Mouse (Mus musculus): Measurements from ENCODE around the gene Rapgef4. TPM values are rescaled to one million over a fixed set of nuclear protein-coding genes. Genes with fewer than 3 reads are reported as not detected.

The Rapgef4 gene
- total and polyA plus RNA-seq, 3 experiments: 0.33 TPM; not detected in 2

GRCm38 (mm10) chr2:72223479-72223878, 242.4 kb downstream of the Rapgef4 start:
- no peaks in the 10 kb centered on the region for H3K4me1 ChIP-seq (ENCODE audit: insufficient read depth, low read depth, low read length)
- TF ChIP-seq TAL1 (conservative IDR thresholded peaks at IDR 0.05; ENCODE audit: low read depth, low read length): no peak
- no peak for TF ChIP-seq POLR2AphosphoS5 (IDR thresholded peaks at IDR 0.05; ENCODE audit: insufficient replicate concordance, low read depth, low read length)
- no peak for TF ChIP-seq GATA2 (IDR thresholded peaks at IDR 0.05; ENCODE audit: borderline replicate concordance, low read depth, low read length)
- no peak for TF ChIP-seq CTCF (IDR thresholded peaks at IDR 0.05; ENCODE audit: low read depth, low read length)
- TF ChIP-seq GATA1 (IDR thresholded peaks at IDR 0.05; ENCODE audit: borderline replicate concordance, low read length): no peak
- H3K27me3 ChIP-seq (ENCODE audit: insufficient read depth, low read length): peaks cover 22% of the 10 kb centered on the region
- H3K9me3 ChIP-seq (replicated peaks): no peaks in the 10 kb centered on the region
- H3K4me3 ChIP-seq (ENCODE audit: low read depth, low read length): no peak overlapping the region
- H3K36me3 ChIP-seq (replicated peaks): no peaks in the 10 kb centered on the region
- DNase-seq (ENCODE audit: low spot score) (no peak), ATAC-seq (ENCODE audit: extremely low read depth, insufficient number of reproducible peaks, low FRiP score, poor library complexity, severe bottlenecking) (no peak)

- ATAC-seq (ENCODE audit: extremely low read depth, insufficient number of reproducible peaks, low FRiP score, poor library complexity, severe bottlenecking) (no peak), DNase-seq (ENCODE audit: low spot score) (no peak)
- no peak overlapping the region for H3K4me3 ChIP-seq (ENCODE audit: low read depth, low read length)
- H3K36me3 ChIP-seq (replicated peaks): no peaks in the 10 kb centered on the region
- H3K27me3 ChIP-seq (ENCODE audit: insufficient read depth, low read length): peaks cover 30% of the 10 kb centered on the region
- no peaks in the 10 kb centered on the region for H3K9me3 ChIP-seq (replicated peaks)
- TF ChIP-seq GATA1 (IDR thresholded peaks at IDR 0.05; ENCODE audit: borderline replicate concordance, low read length) (no peak), GATA2 (IDR thresholded peaks at IDR 0.05; ENCODE audit: borderline replicate concordance, low read depth, low read length) (no peak), TAL1 (conservative IDR thresholded peaks at IDR 0.05; ENCODE audit: low read depth, low read length) (no peak), CTCF (IDR thresholded peaks at IDR 0.05; ENCODE audit: low read depth, low read length) (no peak), POLR2AphosphoS5 (IDR thresholded peaks at IDR 0.05; ENCODE audit: insufficient replicate concordance, low read depth, low read length) (no peak)
- H3K4me1 ChIP-seq (ENCODE audit: insufficient read depth, low read depth, low read length): no peaks in the 10 kb centered on the region
These were observed 245.0 kb downstream of the Rapgef4 start for GRCm38 (mm10) chr2:72226006-72226405.

- no peak for ATAC-seq (ENCODE audit: extremely low read depth, insufficient number of reproducible peaks, low FRiP score, poor library complexity, severe bottlenecking)
- no peak for TF ChIP-seq POLR2AphosphoS5 (IDR thresholded peaks at IDR 0.05; ENCODE audit: insufficient replicate concordance, low read depth, low read length)
- TF ChIP-seq GATA2 (IDR thresholded peaks at IDR 0.05; ENCODE audit: borderline replicate concordance, low read depth, low read length): no peak
- TF ChIP-seq GATA1 (IDR thresholded peaks at IDR 0.05; ENCODE audit: borderline replicate concordance, low read length): no peak
- TF ChIP-seq CTCF (IDR thresholded peaks at IDR 0.05; ENCODE audit: low read depth, low read length): no peak
- no peak for TF ChIP-seq TAL1 (conservative IDR thresholded peaks at IDR 0.05; ENCODE audit: low read depth, low read length)
- Histone ChIP-seq H3K36me3 (replicated peaks) (no peaks in the 10 kb centered on the region), H3K4me1 (ENCODE audit: insufficient read depth, low read depth, low read length) (no peaks in the 10 kb centered on the region), H3K9me3 (replicated peaks) (no peaks in the 10 kb centered on the region), H3K27me3 (ENCODE audit: insufficient read depth, low read length) (peaks cover 30% of the 10 kb centered on the region), H3K4me3 (ENCODE audit: low read depth, low read length) (no peak overlapping the region)
- DNase-seq (ENCODE audit: low spot score): no peak
These were observed 246.4 kb downstream of the Rapgef4 start for GRCm38 (mm10) chr2:72227416-72227815.

GRCm38 (mm10) chr2:72228881-72229280, 247.8 kb downstream of the Rapgef4 start:
- H3K4me1 ChIP-seq (ENCODE audit: insufficient read depth, low read depth, low read length): no peaks in the 10 kb centered on the region
- H3K4me3 ChIP-seq (ENCODE audit: low read depth, low read length): no peak overlapping the region
- TF ChIP-seq GATA2 (IDR thresholded peaks at IDR 0.05; ENCODE audit: borderline replicate concordance, low read depth, low read length) (no peak), GATA1 (IDR thresholded peaks at IDR 0.05; ENCODE audit: borderline replicate concordance, low read length) (no peak), CTCF (IDR thresholded peaks at IDR 0.05; ENCODE audit: low read depth, low read length) (no peak), POLR2AphosphoS5 (IDR thresholded peaks at IDR 0.05; ENCODE audit: insufficient replicate concordance, low read depth, low read length) (no peak), TAL1 (conservative IDR thresholded peaks at IDR 0.05; ENCODE audit: low read depth, low read length) (no peak)
- ATAC-seq (ENCODE audit: extremely low read depth, insufficient number of reproducible peaks, low FRiP score, poor library complexity, severe bottlenecking) (no peak), DNase-seq (ENCODE audit: low spot score) (no peak)
- H3K36me3 ChIP-seq (replicated peaks): no peaks in the 10 kb centered on the region
- peaks cover 31% of the 10 kb centered on the region for H3K27me3 ChIP-seq (ENCODE audit: insufficient read depth, low read length)
- no peaks in the 10 kb centered on the region for H3K9me3 ChIP-seq (replicated peaks)

GRCm38 (mm10) chr2:72230545-72230944, 249.5 kb downstream of the Rapgef4 start:
- peaks cover 29% of the 10 kb centered on the region for H3K27me3 ChIP-seq (ENCODE audit: insufficient read depth, low read length)
- no peak for TF ChIP-seq CTCF (IDR thresholded peaks at IDR 0.05; ENCODE audit: low read depth, low read length)
- TF ChIP-seq POLR2AphosphoS5 (IDR thresholded peaks at IDR 0.05; ENCODE audit: insufficient replicate concordance, low read depth, low read length): no peak
- no peak for TF ChIP-seq GATA2 (IDR thresholded peaks at IDR 0.05; ENCODE audit: borderline replicate concordance, low read depth, low read length)
- no peak for TF ChIP-seq GATA1 (IDR thresholded peaks at IDR 0.05; ENCODE audit: borderline replicate concordance, low read length)
- no peak for TF ChIP-seq TAL1 (conservative IDR thresholded peaks at IDR 0.05; ENCODE audit: low read depth, low read length)
- no peak for ATAC-seq (ENCODE audit: extremely low read depth, insufficient number of reproducible peaks, low FRiP score, poor library complexity, severe bottlenecking)
- no peaks in the 10 kb centered on the region for H3K36me3 ChIP-seq (replicated peaks)
- DNase-seq (ENCODE audit: low spot score): no peak
- no peaks in the 10 kb centered on the region for H3K9me3 ChIP-seq (replicated peaks)
- no peaks in the 10 kb centered on the region for H3K4me1 ChIP-seq (ENCODE audit: insufficient read depth, low read depth, low read length)
- no peak overlapping the region for H3K4me3 ChIP-seq (ENCODE audit: low read depth, low read length)

GRCm38 (mm10) chr2:72234085-72234484, 253.0 kb downstream of the Rapgef4 start:
- ATAC-seq (ENCODE audit: extremely low read depth, insufficient number of reproducible peaks, low FRiP score, poor library complexity, severe bottlenecking): no peak
- no peak for TF ChIP-seq CTCF (IDR thresholded peaks at IDR 0.05; ENCODE audit: low read depth, low read length)
- TF ChIP-seq TAL1 (conservative IDR thresholded peaks at IDR 0.05; ENCODE audit: low read depth, low read length): no peak
- no peak for TF ChIP-seq GATA2 (IDR thresholded peaks at IDR 0.05; ENCODE audit: borderline replicate concordance, low read depth, low read length)
- no peak for TF ChIP-seq POLR2AphosphoS5 (IDR thresholded peaks at IDR 0.05; ENCODE audit: insufficient replicate concordance, low read depth, low read length)
- no peak for TF ChIP-seq GATA1 (IDR thresholded peaks at IDR 0.05; ENCODE audit: borderline replicate concordance, low read length)
- no peaks in the 10 kb centered on the region for H3K36me3 ChIP-seq (replicated peaks)

More at GRCm38 (mm10) chr2:72234085-72234484, 253.0 kb downstream of the Rapgef4 start:
- H3K27me3 ChIP-seq (ENCODE audit: insufficient read depth, low read length): peaks cover 24% of the 10 kb centered on the region
- no peak overlapping the region for H3K4me3 ChIP-seq (ENCODE audit: low read depth, low read length)
- no peak for DNase-seq (ENCODE audit: low spot score)
- no peaks in the 10 kb centered on the region for H3K9me3 ChIP-seq (replicated peaks)
- H3K4me1 ChIP-seq (ENCODE audit: insufficient read depth, low read depth, low read length): no peaks in the 10 kb centered on the region
